ENCODE assay signal across 23 mouse cellular contexts in genomic region chr5:7600418-7600817, GRCm38 (mm10).
"Had no signal": no experiment of that assay in that cellular context is flagged by ENCODE, and none has a peak within 500 bp of the region (broad histone marks: within the 10 kb centered on the region; RNA-seq: fewer than 3 reads in every experiment).

No protein-coding gene starts in this region.

- H3K9ac ChIP-seq: forebrain, postnatal 0 days; hindbrain, embryonic 13.5 days; hindbrain, embryonic 15.5 days; kidney, embryonic 15.5 days; limb, embryonic 13.5 days; limb, embryonic 15.5 days; liver, embryonic 12.5 days; liver, embryonic 14.5 days had no signal

- DNase-seq: forebrain, postnatal 0 days; gastrocnemius, postnatal 14 days; gastrocnemius, postnatal 36 days; heart, adult 11 months; heart, postnatal 14 days; kidney, adult 11 months; kidney, adult 2 months; kidney, adult 9 months; kidney, postnatal 14 days; kidney, postnatal 36 days; layer of hippocampus, adult 9-11 months; layer of hippocampus, postnatal 36 days; left cerebral cortex, postnatal 4 days had no signal

- H3K4me3 ChIP-seq: hindbrain, embryonic 13.5 days; hindbrain, embryonic 15.5 days; kidney, embryonic 15.5 days; limb, embryonic 13.5 days; limb, embryonic 15.5 days; liver, embryonic 12.5 days had no signal

- H3K4me1 ChIP-seq: hindbrain, embryonic 13.5 days; hindbrain, embryonic 15.5 days; kidney, embryonic 15.5 days; limb, embryonic 13.5 days; limb, embryonic 15.5 days; liver, embryonic 12.5 days had no signal

- H3K27me3 ChIP-seq: hindbrain, embryonic 13.5 days; hindbrain, embryonic 15.5 days; kidney, embryonic 15.5 days; limb, embryonic 13.5 days; limb, embryonic 15.5 days; liver, embryonic 12.5 days had no signal

- H3K4me2 ChIP-seq: hindbrain, embryonic 13.5 days; hindbrain, embryonic 15.5 days; kidney, embryonic 15.5 days; limb, embryonic 13.5 days; limb, embryonic 15.5 days; liver, embryonic 12.5 days had no signal

- H3K36me3 ChIP-seq: hindbrain, embryonic 13.5 days; hindbrain, embryonic 15.5 days; kidney, embryonic 15.5 days; limb, embryonic 13.5 days; limb, embryonic 15.5 days; liver, embryonic 12.5 days had no signal

- H3K9me3 ChIP-seq: hindbrain, embryonic 13.5 days; hindbrain, embryonic 15.5 days; kidney, embryonic 15.5 days; limb, embryonic 13.5 days; limb, embryonic 15.5 days; liver, embryonic 12.5 days had no signal

- H3K27ac ChIP-seq: hindbrain, embryonic 13.5 days; hindbrain, embryonic 15.5 days; hindbrain, postnatal 0 days; kidney, embryonic 15.5 days; kidney, postnatal 0 days; limb, embryonic 13.5 days; limb, embryonic 15.5 days; liver, embryonic 12.5 days; liver, embryonic 14.5 days had no signal

- ATAC-seq: forebrain, postnatal 0 days; hindbrain, postnatal 0 days; intestine, embryonic 16.5 days; liver, embryonic 12.5 days had no signal
